ENCODE assay signal across 10 mouse cellular contexts in genomic region chr9:107923021-107923420, GRCm38 (mm10). TPM values are rescaled to one million over a fixed set of nuclear protein-coding genes. Genes with fewer than 3 reads are reported as not detected.
A peak's percentile ranks its signal among the peaks of the same experiment; 100 is the strongest.
DNase-seq lines count a peak whose midpoint lies in the region; ATAC-seq and TF ChIP-seq lines count a peak whose summit lies in the region.
"Had no signal": no experiment of that assay in that cellular context is flagged by ENCODE, and none has a peak within 500 bp of the region (broad histone marks: within the 10 kb centered on the region; RNA-seq: fewer than 3 reads in every experiment).

No protein-coding gene starts in this region.

- peaks cover 7% of the 10 kb centered on the region for H3K4me1 ChIP-seq in kidney, embryonic 16.5 days (ENCODE audit: insufficient read depth, low read length)
- H3K4me1 ChIP-seq in MEL (ENCODE audit: control insufficient read depth in 1 of 2, insufficient read depth in 2 of 2, low read length in 2 of 2) = peaks cover 2 to 15% of the 10 kb centered on the region in 2 experiments
- H3K4me1 ChIP-seq in embryonic facial prominence, embryonic 10.5 days = peaks cover 20% of the 10 kb centered on the region
- H3K4me1 ChIP-seq in liver, embryonic 13.5 days (replicated peaks) = peaks cover 10% of the 10 kb centered on the region

- no peak overlapping the region for H3K4me2 ChIP-seq in kidney, embryonic 16.5 days (replicated peaks; ENCODE audit: low read depth, low read length)
- H3K4me2 ChIP-seq in liver, embryonic 13.5 days = no peak overlapping the region
- H3K4me2 ChIP-seq: embryonic facial prominence, embryonic 15.5 days had no signal

- no peak for TF ChIP-seq POLR2A in MEL (IDR thresholded peaks at IDR 0.05; ENCODE audit: control insufficient read depth in 1 of 2, insufficient read depth in 1 of 2, low read depth in 1 of 2, low read length in 2 of 2, poor library complexity in 1 of 2)

- TF ChIP-seq CTCF in MEL (IDR thresholded peaks at IDR 0.05 in 2 of 3, conservative IDR thresholded peaks at IDR 0.05 in 1 of 3; ENCODE audit: control insufficient read depth in 1 of 3, insufficient read depth in 1 of 3, low read depth in 2 of 3, low read length in 3 of 3, poor library complexity in 1 of 3, severe bottlenecking in 1 of 3) = peak; percentile 68 to 79 (median 69)

- no peaks in the 10 kb centered on the region for H3K9me3 ChIP-seq in kidney, embryonic 16.5 days (ENCODE audit: low read length)
- no peaks in the 10 kb centered on the region for H3K9me3 ChIP-seq in MEL (replicated peaks; ENCODE audit: insufficient read depth, low read length)
- H3K9me3 ChIP-seq in embryonic facial prominence, embryonic 10.5 days = no peaks in the 10 kb centered on the region
- H3K9me3 ChIP-seq in liver, embryonic 13.5 days (replicated peaks) = no peaks in the 10 kb centered on the region
- H3K9me3 ChIP-seq: embryonic facial prominence, embryonic 15.5 days had no signal

- H3K9ac ChIP-seq in kidney, embryonic 16.5 days (replicated peaks; ENCODE audit: low read length) = no peak overlapping the region
- H3K9ac ChIP-seq in MEL (ENCODE audit: control insufficient read depth, low read depth, low read length, poor library complexity, severe bottlenecking) = no peak overlapping the region
- H3K9ac ChIP-seq in liver, embryonic 13.5 days = no peak overlapping the region
- H3K9ac ChIP-seq: embryonic facial prominence, embryonic 15.5 days had no signal

- no peaks in the 10 kb centered on the region for H3K27me3 ChIP-seq in kidney, embryonic 16.5 days (ENCODE audit: insufficient read depth, low read length)
- no peaks in the 10 kb centered on the region for H3K27me3 ChIP-seq in MEL (ENCODE audit: control insufficient read depth in 1 of 2, insufficient read depth in 2 of 2, low read length in 2 of 2)
- H3K27me3 ChIP-seq in embryonic facial prominence, embryonic 10.5 days (replicated peaks; ENCODE audit: low read depth, poor library complexity, severe bottlenecking) = peaks cover 16% of the 10 kb centered on the region; the same call in 1 of the 2 replicates
- H3K27me3 ChIP-seq in liver, embryonic 13.5 days = peaks cover 26% of the 10 kb centered on the region
- H3K27me3 ChIP-seq: embryonic facial prominence, embryonic 15.5 days had no signal

- H3K27ac ChIP-seq in kidney, embryonic 16.5 days (ENCODE audit: low read length) = no peak overlapping the region
- H3K27ac ChIP-seq in MEL (ENCODE audit: control insufficient read depth, low read depth, low read length) = no peak overlapping the region
- no peak overlapping the region for H3K27ac ChIP-seq in embryonic facial prominence, embryonic 10.5 days (replicated peaks)
- H3K27ac ChIP-seq in liver, embryonic 13.5 days = no peak overlapping the region
- H3K27ac ChIP-seq: embryonic facial prominence, embryonic 15.5 days; macrophage had no signal

- TF ChIP-seq RAD21 in MEL (IDR thresholded peaks at IDR 0.05; ENCODE audit: low read depth, low read length) = peak; percentile 23

- no peaks in the 10 kb centered on the region for H3K36me3 ChIP-seq in kidney, embryonic 16.5 days (ENCODE audit: insufficient read depth, low read length)
- peaks cover 4 to 6% of the 10 kb centered on the region in 2 experiments; a peak in 3 of 4 replicates for H3K36me3 ChIP-seq in MEL (ENCODE audit: control insufficient read depth in 1 of 2, insufficient read depth in 2 of 2, low read length in 2 of 2)
- H3K36me3 ChIP-seq in embryonic facial prominence, embryonic 10.5 days (replicated peaks) = no peaks in the 10 kb centered on the region
- H3K36me3 ChIP-seq in liver, embryonic 13.5 days = no peaks in the 10 kb centered on the region
- H3K36me3 ChIP-seq: embryonic facial prominence, embryonic 15.5 days had no signal

- H3K4me3 ChIP-seq in kidney, embryonic 16.5 days (ENCODE audit: low read length) = no peak overlapping the region
- no peak overlapping the region for H3K4me3 ChIP-seq in MEL (ENCODE audit: control insufficient read depth in 1 of 2, insufficient read depth in 1 of 2, low read depth in 2 of 2, low read length in 2 of 2)
- no peak overlapping the region for H3K4me3 ChIP-seq in embryonic facial prominence, embryonic 10.5 days
- H3K4me3 ChIP-seq in liver, embryonic 13.5 days (replicated peaks) = no peak overlapping the region
- H3K4me3 ChIP-seq: embryonic facial prominence, embryonic 15.5 days had no signal

- no peaks in the 10 kb centered on the region for H3K79me2 ChIP-seq in MEL (ENCODE audit: control insufficient read depth, insufficient read depth, low read length, poor library complexity)

- 36% methylated on average over 7 of the region's 7 CpGs for WGBS in kidney, embryonic 16.5 days
- WGBS in embryonic facial prominence, embryonic 10.5 days = 30% methylated on average over 7 of the region's 7 CpGs
- WGBS in liver, embryonic 13.5 days (ENCODE audit: insufficient replicate concordance) = 30% methylated on average over 7 of the region's 7 CpGs

- no peak for ATAC-seq in kidney, embryonic 16.5 days (ENCODE audit: low FRiP score, low TSS enrichment)
- 0 out of 2 replicates have a peak, but pooled peaks have one; percentile 35 for ATAC-seq in liver, embryonic 13.5 days (ENCODE audit: low read depth)

- peak; percentile 26 for DNase-seq in kidney, adult 11 months
- peak; percentile 64 for DNase-seq in MEL (ENCODE audit: low read depth, low spot score)
- DNase-seq in embryonic facial prominence, embryonic 10.5 days (ENCODE audit: low spot score) = peak; percentile 36
- peak; percentile 41 for DNase-seq in liver, embryonic 13.5 days
- DNase-seq in thymus, postnatal 25 days = peak; percentile 57
- no peak for DNase-seq in ovary, postnatal 10 days (ENCODE audit: low spot score)
- no peak for DNase-seq in frontal cortex, postnatal 36 days (ENCODE audit: low spot score in 2 of 2)

- no peak for TF ChIP-seq EP300 in MEL (IDR thresholded peaks at IDR 0.05; ENCODE audit: low read depth in 1 of 2, low read length in 2 of 2)

TF ChIP-seq in MEL, 35 proteins besides CTCF, POLR2A, EP300 and RAD21:
- TF ChIP-seq NRF1 (IDR thresholded peaks at IDR 0.05; ENCODE audit: insufficient read depth, low read depth, low read length, poor library complexity, severe bottlenecking) (no peak), SMC3 (IDR thresholded peaks at IDR 0.05; ENCODE audit: low read depth, low read length) (peak; percentile 69), ZC3H11A (IDR thresholded peaks at IDR 0.05; ENCODE audit: low read depth, low read length) (peak; percentile 24; the same call in 1 of the 2 replicates), MXI1 (IDR thresholded peaks at IDR 0.05; ENCODE audit: low read depth, low read length) (no peak), MYB (IDR thresholded peaks at IDR 0.05; ENCODE audit: low read depth, low read length) (no peak)

RNA-seq across cellular contexts. Expression of gene Actl11, which starts 5.2 kb away (rescaled TPM):
- polyA plus RNA-seq in kidney, embryonic 16.5 days (2015; fragmentation: Nextera tagmentation; extraction: Ambion mirVana) = not detected in 2 replicates
- total RNA-seq in MEL (2012; rRNA removed) = not detected in 2 replicates
- polyA plus RNA-seq in MEL (2012; ENCODE audit: insufficient read depth in 1 of 2, insufficient read length in 2 of 2, low read depth in 1 of 2, low replicate concordance in 2 of 2, missing spikeins in 1 of 2) = not detected
- polyA plus RNA-seq in embryonic facial prominence, embryonic 10.5 days (2016; fragmentation: Nextera tagmentation; extraction: Ambion mirVana) = not detected in 2 replicates
- not detected in 2 replicates for polyA plus RNA-seq in liver, embryonic 13.5 days (2015; fragmentation: Nextera tagmentation; extraction: Ambion mirVana)
- polyA plus RNA-seq: embryonic facial prominence, embryonic 15.5 days; macrophage had no signal

RNA-seq across cellular contexts. Expression of gene Camkv, which starts 12.5 kb away (rescaled TPM):
- 2.0 and 2.2 TPM in 2 replicates for polyA plus RNA-seq in kidney, embryonic 16.5 days (2015; fragmentation: Nextera tagmentation; extraction: Ambion mirVana)
- total RNA-seq in MEL (2012; rRNA removed) = 0.08 and 0.39 TPM in 2 replicates
- under 1 TPM in 1 of 2 experiments, not detected in 1; 0.14 TPM for polyA plus RNA-seq in MEL (2012; ENCODE audit: insufficient read depth in 1 of 2, insufficient read length in 2 of 2, low read depth in 1 of 2, low replicate concordance in 2 of 2, missing spikeins in 1 of 2)
- polyA plus RNA-seq in embryonic facial prominence, embryonic 10.5 days (2016; fragmentation: Nextera tagmentation; extraction: Ambion mirVana) = 7.6 and 7.9 TPM in 2 replicates
- polyA plus RNA-seq in liver, embryonic 13.5 days (2015; fragmentation: Nextera tagmentation; extraction: Ambion mirVana) = 0.13 and 0.28 TPM in 2 replicates
- polyA plus RNA-seq: macrophage had no signal

RNA-seq across cellular contexts. Expression of gene Mst1r, which starts 16.3 kb away (rescaled TPM):
- 2.1 and 2.8 TPM in 2 replicates for polyA plus RNA-seq in kidney, embryonic 16.5 days (2015; fragmentation: Nextera tagmentation; extraction: Ambion mirVana)
- 136 and 149 TPM in 2 replicates for total RNA-seq in MEL (2012; rRNA removed)
- 100 to 1,000 TPM in 1 of 2 experiments, not detected in 1; 133 TPM for polyA plus RNA-seq in MEL (2012; ENCODE audit: insufficient read depth in 1 of 2, insufficient read length in 2 of 2, low read depth in 1 of 2, low replicate concordance in 2 of 2, missing spikeins in 1 of 2)
- 0.65 and 1.1 TPM in 2 replicates for polyA plus RNA-seq in embryonic facial prominence, embryonic 10.5 days (2016; fragmentation: Nextera tagmentation; extraction: Ambion mirVana)
- 0.68 and 0.71 TPM in 2 replicates for polyA plus RNA-seq in liver, embryonic 13.5 days (2015; fragmentation: Nextera tagmentation; extraction: Ambion mirVana)
- polyA plus RNA-seq: macrophage had no signal

RNA-seq across cellular contexts. Expression of gene Traip, which starts 26.9 kb away (rescaled TPM):
- polyA plus RNA-seq in kidney, embryonic 16.5 days (2015; fragmentation: Nextera tagmentation; extraction: Ambion mirVana) = 23.3 and 24.5 TPM in 2 replicates
- total RNA-seq in MEL (2012; rRNA removed) = 37.3 and 43.6 TPM in 2 replicates
- polyA plus RNA-seq in MEL (2012; ENCODE audit: insufficient read depth in 1 of 2, insufficient read length in 2 of 2, low read depth in 1 of 2, low replicate concordance in 2 of 2, missing spikeins in 1 of 2) = 10 to 100 TPM in 1 of 2 experiments, not detected in 1; 65.2 TPM
- 38.8 and 41.5 TPM in 2 replicates for polyA plus RNA-seq in embryonic facial prominence, embryonic 10.5 days (2016; fragmentation: Nextera tagmentation; extraction: Ambion mirVana)
- polyA plus RNA-seq in liver, embryonic 13.5 days (2015; fragmentation: Nextera tagmentation; extraction: Ambion mirVana) = 17.3 and 18.9 TPM in 2 replicates

RNA-seq across cellular contexts. Expression of gene Mon1a, which starts 35.1 kb away (rescaled TPM):
- polyA plus RNA-seq in kidney, embryonic 16.5 days (2015; fragmentation: Nextera tagmentation; extraction: Ambion mirVana) = 12.9 and 13.6 TPM in 2 replicates
- 10.1 and 11.5 TPM in 2 replicates for total RNA-seq in MEL (2012; rRNA removed)
- 10 to 100 TPM in 1 of 2 experiments, not detected in 1; 13.5 TPM for polyA plus RNA-seq in MEL (2012; ENCODE audit: insufficient read depth in 1 of 2, insufficient read length in 2 of 2, low read depth in 1 of 2, low replicate concordance in 2 of 2, missing spikeins in 1 of 2)
- polyA plus RNA-seq in embryonic facial prominence, embryonic 10.5 days (2016; fragmentation: Nextera tagmentation; extraction: Ambion mirVana) = 12.2 and 12.7 TPM in 2 replicates
- polyA plus RNA-seq in liver, embryonic 13.5 days (2015; fragmentation: Nextera tagmentation; extraction: Ambion mirVana) = 5.6 and 5.8 TPM in 2 replicates

Comparison
In these comparisons a context has a peak if more than half of its experiments do, and no peak if none do; other contexts are left out.
1. DNase-seq: peak in kidney, adult 11 months (single experiment), MEL (single experiment), embryonic facial prominence, embryonic 10.5 days (single experiment), liver, embryonic 13.5 days (single experiment) and thymus, postnatal 25 days (single experiment); none in ovary, postnatal 10 days (single experiment) and frontal cortex, postnatal 36 days (0 of 2).